Mouse (Mus musculus) midbrain, embryonic 15.5 days (tissue): Measurements from ENCODE around the gene Cacna2d3. TPM values are rescaled to one million over a fixed set of nuclear protein-coding genes. Genes with fewer than 3 reads are reported as not detected.
A peak's percentile ranks its signal among the peaks of the same experiment; 100 is the strongest.

Source experiments
- ATAC-seq: fragments of 200-750 bp; cut with Nextera tagmentation; replicated peaks from 2 replicates; pipeline ENCODE4 v1.8.0; 2017; ENCODE audit warnings: moderate TSS enrichment
- H3K27ac ChIP-seq: fragments of 300-500 bp; sonication (generic); 2 replicates; pipeline ENCODE4 v1.5.1; 2015; ENCODE audit warnings: mild to moderate bottlenecking, inconsistent platforms
- H3K27me3 ChIP-seq: fragments of 300-500 bp; sonication (generic); replicated peaks from 2 replicates; pipeline ENCODE4 v1.6.1; 2015; ENCODE audit warnings: inconsistent platforms
- H3K36me3 ChIP-seq: fragments of 300-500 bp; sonication (generic); replicated peaks from 2 replicates; pipeline ENCODE4 v1.6.1; 2015; ENCODE audit warnings: inconsistent platforms
- H3K4me1 ChIP-seq: fragments of 300-500 bp; sonication (generic); 2 replicates; pipeline ENCODE4 v1.6.1; 2015; ENCODE audit warnings: inconsistent platforms
- H3K4me2 ChIP-seq: fragments of 300-500 bp; sonication (generic); 2 replicates; pipeline ENCODE4 v1.6.1; 2015; ENCODE audit warnings: inconsistent platforms, mild to moderate bottlenecking, moderate library complexity
- H3K4me3 ChIP-seq: fragments of 300-500 bp; sonication (generic); 2 replicates; pipeline ENCODE4 v1.5.1; 2015; ENCODE audit warnings: mild to moderate bottlenecking, inconsistent platforms
- H3K9ac ChIP-seq: fragments of 300-500 bp; sonication (generic); 2 replicates; pipeline ENCODE4 v1.6.1; 2015; ENCODE audit warnings: mild to moderate bottlenecking, inconsistent platforms
- H3K9me3 ChIP-seq: fragments of 300-500 bp; sonication (generic); 2 replicates; pipeline ENCODE4 v1.6.1; 2016; ENCODE audit warnings: inconsistent platforms
- WGBS: fragments of 180-500 bp; shearing (Covaris S2); methylation state at CpG from one replicate; pipeline ENCODE4 v1.1.7; 2015; ENCODE audit warnings: mixed read lengths; 5-methylcytosine and 5-hydroxymethylcytosine counted together
- polyA plus RNA-seq: library from polyadenylated mRNA; unstranded; fragments of >200 nt; fragmentation: Nextera tagmentation; extraction: Ambion mirVana; gene quantifications from 2 replicates; pipeline ENCODE4 v1.2.1, GENCODE M21; 2015

Cacna2d3 gene
- polyA plus RNA-seq, 1 experiment from 2014 or later, result 41.9 TPM

- Histone ChIP-seq H3K4me3 (no peak overlapping the region), H3K9ac (no peak overlapping the region), H3K36me3 (no peaks in the 10 kb centered on the region), H3K4me1 (no peaks in the 10 kb centered on the region), H3K4me2 (no peak overlapping the region), H3K27me3 (no peaks in the 10 kb centered on the region), H3K9me3 (no peaks in the 10 kb centered on the region), H3K27ac (no peak overlapping the region)
- ATAC-seq, result no peak
- 86% methylated on average over 5 of the region's 5 CpGs for WGBS
These were observed 386.8 kb downstream of the Cacna2d3 start for GRCm38 (mm10) chr14:29334897-29335296.

- 89% methylated on average over 2 of the region's 2 CpGs for WGBS
- no peak overlapping the region for H3K9ac ChIP-seq
- H3K4me2 ChIP-seq, result no peak overlapping the region
- no peak overlapping the region for H3K4me3 ChIP-seq
- H3K27me3 ChIP-seq, result no peaks in the 10 kb centered on the region
- no peak overlapping the region for H3K27ac ChIP-seq
- ATAC-seq, result no peak
- H3K4me1 ChIP-seq, result no peaks in the 10 kb centered on the region
- no peaks in the 10 kb centered on the region for H3K9me3 ChIP-seq
- H3K36me3 ChIP-seq, result no peaks in the 10 kb centered on the region
These were observed 387.4 kb downstream of the Cacna2d3 start for GRCm38 (mm10) chr14:29334216-29334615.

GRCm38 (mm10) chr14:29324430-29324782, 397.3 kb downstream of the Cacna2d3 start:
- no peak overlapping the region for H3K27ac ChIP-seq

GRCm38 (mm10) chr14:29323718-29324429, 397.8 kb downstream of the Cacna2d3 start:
- H3K4me3 ChIP-seq, result no peak overlapping the region
- H3K36me3 ChIP-seq, result no peaks in the 10 kb centered on the region
- no peaks in the 10 kb centered on the region for H3K27me3 ChIP-seq
- H3K4me1 ChIP-seq, result no peaks in the 10 kb centered on the region
- ATAC-seq, result no peak
- no peak overlapping the region for H3K9ac ChIP-seq
- no peak overlapping the region for H3K4me2 ChIP-seq
- no peak overlapping the region for H3K27ac ChIP-seq
- no peaks in the 10 kb centered on the region for H3K9me3 ChIP-seq
- 81% methylated on average over 9 of the region's 9 CpGs for WGBS

More at GRCm38 (mm10) chr14:29324430-29324782, 397.3 kb downstream of the Cacna2d3 start:
- H3K27me3 ChIP-seq, result no peaks in the 10 kb centered on the region
- 76% methylated on average over 5 of the region's 5 CpGs for WGBS
- no peaks in the 10 kb centered on the region for H3K36me3 ChIP-seq
- no peak overlapping the region for H3K4me3 ChIP-seq
- no peaks in the 10 kb centered on the region for H3K4me1 ChIP-seq
- no peak overlapping the region for H3K4me2 ChIP-seq
- H3K9me3 ChIP-seq, result no peaks in the 10 kb centered on the region
- no peak for ATAC-seq
- no peak overlapping the region for H3K9ac ChIP-seq

- Histone ChIP-seq H3K9ac (no peak overlapping the region), H3K4me1 (no peaks in the 10 kb centered on the region), H3K36me3 (no peaks in the 10 kb centered on the region), H3K27me3 (no peaks in the 10 kb centered on the region), H3K9me3 (no peaks in the 10 kb centered on the region), H3K4me2 (no peak overlapping the region), H3K4me3 (no peak overlapping the region), H3K27ac (no peak overlapping the region)
- 84% methylated on average over 2 of the region's 2 CpGs for whole genome bisulfite sequencing
- no peak for ATAC-seq
These were observed 408.2 kb downstream of the Cacna2d3 start for GRCm38 (mm10) chr14:29313431-29313830.

- H3K27me3 ChIP-seq, result no peaks in the 10 kb centered on the region
- ATAC-seq, result peak; percentile 72
- no peak overlapping the region for H3K4me2 ChIP-seq
- H3K4me1 ChIP-seq, result no peaks in the 10 kb centered on the region
- no peak overlapping the region for H3K27ac ChIP-seq
- no peak overlapping the region for H3K4me3 ChIP-seq
- 63% methylated on average over 9 of the region's 9 CpGs for WGBS
- H3K9me3 ChIP-seq, result no peaks in the 10 kb centered on the region
- no peak overlapping the region for H3K9ac ChIP-seq
- no peaks in the 10 kb centered on the region for H3K36me3 ChIP-seq
These were observed 416.0 kb downstream of the Cacna2d3 start for GRCm38 (mm10) chr14:29305623-29306022.

- no peak overlapping the region for H3K9ac ChIP-seq
- H3K4me2 ChIP-seq, result no peak overlapping the region
- H3K4me3 ChIP-seq, result no peak overlapping the region
- H3K9me3 ChIP-seq, result no peaks in the 10 kb centered on the region
- no peaks in the 10 kb centered on the region for H3K4me1 ChIP-seq
- ATAC-seq, result no peak
- H3K36me3 ChIP-seq, result no peaks in the 10 kb centered on the region
- no peak overlapping the region for H3K27ac ChIP-seq
- H3K27me3 ChIP-seq, result no peaks in the 10 kb centered on the region
- 78% methylated on average over 2 of the region's 2 CpGs for WGBS
These were observed 425.4 kb downstream of the Cacna2d3 start for GRCm38 (mm10) chr14:29296185-29296754.

GRCm38 (mm10) chr14:29278901-29279300, 442.8 kb downstream of the Cacna2d3 start:
- WGBS, result 91% methylated on average over 1 of the region's 1 CpGs
- no peak for ATAC-seq

GRCm38 (mm10) chr14:29278401-29278800, 443.3 kb downstream of the Cacna2d3 start:
- no peak overlapping the region for H3K9ac ChIP-seq
- H3K4me1 ChIP-seq, result no peaks in the 10 kb centered on the region
- no peaks in the 10 kb centered on the region for H3K27me3 ChIP-seq
- 81% methylated on average over 2 of the region's 2 CpGs for WGBS
- no peak overlapping the region for H3K4me2 ChIP-seq
- no peak for ATAC-seq
- no peaks in the 10 kb centered on the region for H3K36me3 ChIP-seq
- no peak overlapping the region for H3K27ac ChIP-seq
- no peaks in the 10 kb centered on the region for H3K9me3 ChIP-seq
- no peak overlapping the region for H3K4me3 ChIP-seq

More at GRCm38 (mm10) chr14:29278901-29279300, 442.8 kb downstream of the Cacna2d3 start:
- no peak overlapping the region for H3K27ac ChIP-seq
- no peaks in the 10 kb centered on the region for H3K36me3 ChIP-seq
- no peaks in the 10 kb centered on the region for H3K9me3 ChIP-seq
- H3K4me2 ChIP-seq, result no peak overlapping the region
- no peaks in the 10 kb centered on the region for H3K4me1 ChIP-seq
- H3K9ac ChIP-seq, result no peak overlapping the region
- no peak overlapping the region for H3K4me3 ChIP-seq
- no peaks in the 10 kb centered on the region for H3K27me3 ChIP-seq

- no peaks in the 10 kb centered on the region for H3K9me3 ChIP-seq
- H3K4me1 ChIP-seq, result no peaks in the 10 kb centered on the region
- H3K27ac ChIP-seq, result no peak overlapping the region
- no peaks in the 10 kb centered on the region for H3K36me3 ChIP-seq
- H3K9ac ChIP-seq, result no peak overlapping the region
- ATAC-seq, result no peak
- 63% methylated on average over 2 of the region's 2 CpGs for WGBS
- H3K4me2 ChIP-seq, result no peak overlapping the region
- no peaks in the 10 kb centered on the region for H3K27me3 ChIP-seq
- no peak overlapping the region for H3K4me3 ChIP-seq
These were observed 444.0 kb downstream of the Cacna2d3 start for GRCm38 (mm10) chr14:29277701-29278100.

GRCm38 (mm10) chr14:29273890-29274289, 447.8 kb downstream of the Cacna2d3 start:
- Histone ChIP-seq H3K4me2 (no peak overlapping the region), H3K4me1 (peaks cover 8% of the 10 kb centered on the region; the same call in 1 of the 2 replicates), H3K4me3 (no peak overlapping the region), H3K9ac (no peak overlapping the region), H3K27me3 (no peaks in the 10 kb centered on the region), H3K27ac (no peak overlapping the region), H3K9me3 (no peaks in the 10 kb centered on the region), H3K36me3 (no peaks in the 10 kb centered on the region)
- ATAC-seq, result no peak

GRCm38 (mm10) chr14:29270541-29270940, 451.1 kb downstream of the Cacna2d3 start:
- 80% methylated on average over 5 of the region's 5 CpGs for WGBS

GRCm38 (mm10) chr14:29269816-29270215, 451.8 kb downstream of the Cacna2d3 start:
- Histone ChIP-seq H3K4me2 (no peak overlapping the region), H3K27me3 (no peaks in the 10 kb centered on the region), H3K36me3 (no peaks in the 10 kb centered on the region), H3K4me3 (no peak overlapping the region), H3K27ac (no peak overlapping the region), H3K9me3 (no peaks in the 10 kb centered on the region), H3K4me1 (peaks cover 8% of the 10 kb centered on the region; the same call in 1 of the 2 replicates), H3K9ac (no peak overlapping the region)
- 55% methylated on average over 2 of the region's 2 CpGs for WGBS
- ATAC-seq, result no peak

More at GRCm38 (mm10) chr14:29270541-29270940, 451.1 kb downstream of the Cacna2d3 start:
- H3K4me2 ChIP-seq, result no peak overlapping the region
- H3K9ac ChIP-seq, result no peak overlapping the region
- H3K36me3 ChIP-seq, result no peaks in the 10 kb centered on the region
- H3K4me3 ChIP-seq, result no peak overlapping the region
- H3K4me1 ChIP-seq, result peaks cover 8% of the 10 kb centered on the region; the same call in 1 of the 2 replicates
- no peaks in the 10 kb centered on the region for H3K27me3 ChIP-seq
- no peak for ATAC-seq
- H3K9me3 ChIP-seq, result no peaks in the 10 kb centered on the region
- no peak overlapping the region for H3K27ac ChIP-seq
